Mouse (Mus musculus) G1E (cell line): ENCODE data around the gene Usp6nl.

ENCODE experiments used
- CTCF ChIP-seq: IDR thresholded peaks from 2 replicates; pipeline ENCODE4 v1.5.1; 2012; ENCODE audit warnings: low read depth, low read length, inconsistent platforms, mixed read lengths
- GATA1 ChIP-seq: IDR thresholded peaks from 2 replicates; pipeline ENCODE4 v1.6.1; 2012; ENCODE audit warnings: borderline replicate concordance, low read length, inconsistent platforms, mixed read lengths
- GATA2 ChIP-seq: IDR thresholded peaks from 2 replicates; pipeline ENCODE4 v1.6.1; 2012; ENCODE audit warnings: low read depth, low read length, inconsistent platforms, borderline replicate concordance
- POLR2AphosphoS5 ChIP-seq: IDR thresholded peaks from 2 replicates; pipeline ENCODE4 v1.6.1; 2012; ENCODE audit warnings: low read depth, low read length, inconsistent platforms; ENCODE audit not compliant: insufficient replicate concordance
- TAL1 ChIP-seq: conservative IDR thresholded peaks from 2 replicates; pipeline ENCODE4 v1.6.1; 2012; ENCODE audit warnings: low read depth, low read length, inconsistent platforms, mixed read lengths

DNA sequence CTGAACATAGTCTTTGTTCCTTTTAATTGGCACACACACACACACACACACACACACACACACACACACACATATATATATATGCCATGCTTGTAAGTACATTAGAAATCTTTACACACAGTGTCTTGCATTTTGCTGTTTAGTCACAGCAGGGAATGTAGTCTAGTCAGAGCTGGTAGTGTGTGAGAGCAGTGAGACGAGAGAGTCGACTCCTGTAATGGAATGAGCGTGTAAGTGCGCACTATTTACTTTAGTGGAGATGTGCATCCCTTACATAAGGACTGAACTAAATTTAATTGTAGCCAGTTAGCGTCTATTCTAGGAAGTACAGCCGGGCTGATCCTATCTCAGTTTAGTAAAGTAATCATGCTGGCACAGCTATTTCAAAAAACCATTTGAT lies 44.5 kb downstream of the Usp6nl start:
- TF ChIP-seq CTCF (no peak), GATA1 (no peak), POLR2AphosphoS5 (no peak), TAL1 (no peak), GATA2 (no peak)
